Mouse (Mus musculus) stomach, embryonic 15.5 days (tissue): ENCODE measurements around the gene Dock2. TPM values are rescaled to one million over a fixed set of nuclear protein-coding genes. Genes with fewer than 3 reads are reported as not detected.

Experiments
- ATAC-seq: fragments of 200-750 bp; cut with Nextera tagmentation; 2 replicates; pipeline ENCODE4 v1.8.0; 2017; ENCODE audit warnings: low read depth, moderate number of reproducible peaks, moderate TSS enrichment; ENCODE audit not compliant: insufficient read depth, low FRiP score
- H3K27ac ChIP-seq: fragments of 300-500 bp; sonication (generic); 2 replicates; pipeline ENCODE4 v1.5.1; 2015; ENCODE audit warnings: mild to moderate bottlenecking, inconsistent platforms
- H3K27me3 ChIP-seq: fragments of 300-500 bp; sonication (generic); replicated peaks from 2 replicates; pipeline ENCODE4 v1.6.1; 2015; ENCODE audit warnings: inconsistent platforms
- H3K36me3 ChIP-seq: fragments of 300-500 bp; sonication (generic); 2 replicates; pipeline ENCODE4 v1.6.1; 2015; ENCODE audit warnings: inconsistent platforms
- H3K4me1 ChIP-seq: fragments of 300-500 bp; sonication (generic); 2 replicates; pipeline ENCODE4 v1.6.1; 2015; ENCODE audit warnings: inconsistent platforms
- H3K4me2 ChIP-seq: fragments of 300-500 bp; sonication (generic); 2 replicates; pipeline ENCODE4 v1.6.1; 2015; ENCODE audit warnings: mild to moderate bottlenecking, inconsistent platforms
- H3K4me3 ChIP-seq: fragments of 300-500 bp; sonication (generic); replicated peaks from 2 replicates; pipeline ENCODE4 v1.5.1; 2015; ENCODE audit warnings: inconsistent platforms
- H3K9ac ChIP-seq: fragments of 300-500 bp; sonication (generic); 2 replicates; pipeline ENCODE4 v1.6.1; 2015; ENCODE audit warnings: inconsistent platforms
- H3K9me3 ChIP-seq: fragments of 300-500 bp; sonication (generic); 2 replicates; pipeline ENCODE4 v1.6.1; 2016; ENCODE audit warnings: inconsistent platforms
- WGBS: fragments of 180-500 bp; shearing (Covaris S2); methylation state at CpG from one replicate; pipeline ENCODE4 v1.1.7; 2015; 5-methylcytosine and 5-hydroxymethylcytosine counted together
- polyA plus RNA-seq: library from polyadenylated mRNA; unstranded; fragments of >200 nt; fragmentation: Nextera tagmentation; extraction: Ambion mirVana; gene quantifications from 2 replicates; pipeline ENCODE4 v1.2.1, GENCODE M21; 2015

Gene Dock2
- polyA plus RNA-seq, 1 experiment from 2014 or later, result 2.4 TPM

DNA sequence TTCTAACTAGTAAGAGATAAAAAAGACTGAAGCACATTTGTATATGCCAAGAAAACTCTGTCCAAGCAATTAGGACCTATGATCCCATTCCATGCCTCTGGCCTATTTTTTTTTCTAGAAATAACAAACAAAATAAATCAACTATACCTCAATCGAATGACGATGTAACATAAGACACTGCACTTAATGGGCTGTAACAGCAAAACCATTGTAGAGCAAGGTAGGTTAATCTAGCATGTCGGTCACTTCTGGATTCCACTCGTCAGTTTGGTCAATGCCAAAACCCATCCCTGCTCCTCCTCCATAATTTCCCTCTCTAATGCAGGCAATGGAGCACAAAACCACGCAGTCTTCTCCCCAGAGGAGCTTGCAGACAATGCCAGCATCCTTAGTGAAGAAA, 70.3 kb downstream of the Dock2 start:
- Histone ChIP-seq H3K4me2 (no peak overlapping the region), H3K4me3 (no peak overlapping the region), H3K9ac (no peak overlapping the region), H3K4me1 (no peaks in the 10 kb centered on the region), H3K36me3 (no peaks in the 10 kb centered on the region), H3K9me3 (no peaks in the 10 kb centered on the region), H3K27me3 (no peaks in the 10 kb centered on the region), H3K27ac (no peak overlapping the region)
- no peak for ATAC-seq
- 76% methylated on average over 5 of the region's 5 CpGs for WGBS

DNA sequence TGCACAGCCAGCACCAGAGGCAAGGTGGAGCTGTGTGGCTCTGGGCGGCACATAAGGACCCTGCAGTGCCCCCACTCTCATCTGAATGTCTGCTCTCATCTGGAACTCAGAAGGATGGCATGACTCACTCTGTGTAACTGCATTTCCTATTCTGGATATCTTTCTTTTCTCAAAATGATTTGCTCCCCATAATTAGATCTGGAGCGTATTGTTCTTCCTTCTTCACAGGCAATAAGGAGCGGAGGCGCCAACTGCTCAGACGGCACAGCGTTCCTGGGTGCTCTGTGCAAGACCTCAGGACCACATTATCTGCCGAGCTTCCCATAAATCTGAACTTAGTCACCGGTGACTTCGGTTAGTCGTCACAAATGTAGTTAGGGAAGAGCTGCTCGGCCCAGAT, 75.4 kb downstream of the Dock2 start:
- no peak overlapping the region for H3K4me2 ChIP-seq
- ATAC-seq, result no peak

DNA sequence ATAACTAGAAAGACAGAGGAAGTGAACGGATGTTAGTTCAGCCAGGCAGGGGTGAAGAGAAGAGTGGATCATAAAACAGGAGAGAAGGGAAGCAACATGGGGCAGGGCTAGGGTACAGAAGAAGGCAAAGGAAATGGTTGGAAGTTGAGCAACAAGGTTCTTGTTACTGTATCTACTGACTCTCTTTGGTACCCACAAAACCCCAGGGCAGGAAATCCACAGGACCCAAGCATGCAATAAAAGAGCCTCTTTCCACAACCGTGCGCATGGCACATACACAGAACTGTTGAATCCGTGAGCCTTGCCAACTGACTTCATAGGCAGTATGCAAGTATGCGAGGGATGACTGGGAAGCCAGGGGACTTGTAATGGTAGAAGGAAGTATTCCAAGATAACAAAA, 76.3 kb downstream of the Dock2 start:
- no peaks in the 10 kb centered on the region for H3K9me3 ChIP-seq
- 82% methylated on average over 5 of the region's 5 CpGs for WGBS
- no peak overlapping the region for H3K4me2 ChIP-seq
- H3K9ac ChIP-seq, result no peak overlapping the region
- H3K27me3 ChIP-seq, result no peaks in the 10 kb centered on the region
- H3K27ac ChIP-seq, result no peak overlapping the region
- no peak for ATAC-seq
- H3K36me3 ChIP-seq, result no peaks in the 10 kb centered on the region
- no peaks in the 10 kb centered on the region for H3K4me1 ChIP-seq
- H3K4me3 ChIP-seq, result no peak overlapping the region

More for the DNA sequence above, 75.4 kb downstream of the Dock2 start:
- Histone ChIP-seq H3K9ac (no peak overlapping the region), H3K36me3 (no peaks in the 10 kb centered on the region), H3K4me3 (no peak overlapping the region), H3K4me1 (no peaks in the 10 kb centered on the region), H3K27ac (no peak overlapping the region), H3K9me3 (no peaks in the 10 kb centered on the region), H3K27me3 (no peaks in the 10 kb centered on the region)
- WGBS, result 81% methylated on average over 11 of the region's 11 CpGs

DNA sequence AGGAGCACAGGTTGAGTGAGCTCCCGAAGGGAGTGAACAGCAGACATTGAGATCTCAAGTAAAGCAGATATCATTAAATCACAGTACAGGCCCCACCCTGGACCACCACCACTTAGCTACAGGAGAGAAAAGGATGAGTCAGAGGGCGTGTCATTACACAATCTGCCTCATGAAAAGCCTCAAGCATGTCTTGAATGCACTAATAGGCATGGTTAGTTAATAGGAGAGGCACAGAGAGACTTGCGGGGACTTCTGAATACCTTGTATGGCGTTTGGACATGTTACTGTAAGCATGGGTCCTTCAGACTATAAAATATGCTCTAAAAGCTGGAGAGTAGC, 78.6 kb downstream of the Dock2 start:
- no peaks in the 10 kb centered on the region for H3K27me3 ChIP-seq
- H3K9me3 ChIP-seq, result no peaks in the 10 kb centered on the region
- ATAC-seq, result no peak
- no peak overlapping the region for H3K9ac ChIP-seq
- H3K36me3 ChIP-seq, result no peaks in the 10 kb centered on the region
- no peak overlapping the region for H3K4me3 ChIP-seq
- WGBS, result 75% methylated on average over 4 of the region's 4 CpGs
- H3K4me1 ChIP-seq, result no peaks in the 10 kb centered on the region
- H3K4me2 ChIP-seq, result no peak overlapping the region
- H3K27ac ChIP-seq, result no peak overlapping the region

DNA sequence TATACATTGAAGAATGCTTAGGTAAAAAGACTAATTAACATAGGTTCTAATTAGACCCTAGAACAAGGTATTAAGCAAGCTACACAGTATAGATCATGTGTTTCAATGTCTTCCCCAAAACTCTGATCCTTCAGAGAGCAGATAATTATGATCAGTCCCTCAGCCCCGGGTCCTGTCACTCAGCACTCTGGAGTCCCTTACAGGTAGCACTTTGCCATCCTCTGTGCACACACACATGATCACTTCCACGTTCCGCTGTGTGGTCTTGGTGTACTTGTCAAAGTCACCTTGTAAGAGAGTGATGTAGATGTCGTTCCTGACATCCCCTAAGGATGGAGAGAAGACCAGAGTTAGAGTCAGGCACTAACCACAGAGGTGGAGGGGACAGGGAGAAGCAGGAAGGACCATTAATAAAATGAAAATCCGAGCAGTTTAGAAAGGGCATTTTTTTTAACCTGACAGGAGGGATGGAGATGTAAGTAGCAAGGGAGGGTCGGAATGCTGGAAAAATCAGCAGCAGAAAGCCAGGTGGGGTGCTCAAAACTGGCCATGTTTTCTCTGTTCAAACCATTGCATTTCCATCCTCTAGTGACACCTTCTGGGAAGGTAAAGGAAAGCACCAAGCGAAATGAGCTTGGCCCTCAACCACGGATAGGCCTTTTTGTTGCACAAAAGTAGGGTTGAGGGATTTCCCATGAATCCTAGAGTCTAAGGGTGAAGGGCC, 79.1 kb downstream of the Dock2 start:
- H3K27me3 ChIP-seq, result no peaks in the 10 kb centered on the region
- ATAC-seq, result no peak
- H3K4me2 ChIP-seq, result no peak overlapping the region
- no peaks in the 10 kb centered on the region for H3K4me1 ChIP-seq
- WGBS, result 52% methylated on average over 8 of the region's 8 CpGs
- no peak overlapping the region for H3K27ac ChIP-seq
- H3K9me3 ChIP-seq, result no peaks in the 10 kb centered on the region
- H3K9ac ChIP-seq, result no peak overlapping the region
- no peaks in the 10 kb centered on the region for H3K36me3 ChIP-seq
- H3K4me3 ChIP-seq, result no peak overlapping the region

DNA sequence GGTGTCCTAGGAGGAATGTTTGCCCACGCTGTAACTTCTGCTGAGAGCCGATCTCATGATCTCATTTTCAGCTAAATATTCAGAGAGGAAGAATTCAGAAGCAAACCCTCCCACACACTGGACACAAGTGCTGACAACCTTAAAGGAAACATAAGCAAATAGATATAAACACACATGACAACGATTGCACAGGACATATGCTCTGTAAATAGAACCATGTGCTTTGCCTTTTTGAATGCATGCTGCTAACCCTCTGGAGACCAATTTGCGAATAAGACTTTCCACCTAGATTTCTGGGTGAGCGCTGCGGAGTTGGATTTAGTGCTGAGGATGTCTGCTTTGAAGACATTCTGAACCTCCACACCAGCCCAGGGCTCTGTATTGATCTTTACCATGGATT, 79.8 kb downstream of the Dock2 start:
- no peaks in the 10 kb centered on the region for H3K36me3 ChIP-seq
- no peaks in the 10 kb centered on the region for H3K27me3 ChIP-seq
- no peak overlapping the region for H3K9ac ChIP-seq
- 55% methylated on average over 6 of the region's 6 CpGs for WGBS
- H3K9me3 ChIP-seq, result no peaks in the 10 kb centered on the region
- ATAC-seq, result no peak
- H3K27ac ChIP-seq, result no peak overlapping the region
- no peak overlapping the region for H3K4me3 ChIP-seq
- H3K4me2 ChIP-seq, result no peak overlapping the region
- H3K4me1 ChIP-seq, result no peaks in the 10 kb centered on the region

DNA sequence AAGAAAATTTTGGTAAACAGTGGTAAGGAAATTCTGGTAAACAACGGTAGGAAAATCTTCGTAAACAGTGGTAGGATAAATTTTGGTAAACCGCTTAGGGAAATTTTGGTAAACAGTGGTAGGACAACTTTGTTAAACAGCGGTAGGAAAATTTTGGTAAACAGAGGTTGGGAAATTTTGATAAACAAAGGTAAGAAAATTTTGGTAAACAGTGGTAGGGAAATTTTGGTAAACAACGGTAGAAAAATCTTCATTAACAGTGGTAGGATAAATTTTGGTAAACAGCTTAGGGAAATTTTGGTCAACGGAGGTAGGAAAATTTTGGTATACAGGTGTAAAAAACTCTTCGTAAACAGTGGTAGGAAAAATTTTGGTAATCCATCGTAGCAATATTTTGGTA, 101.9 kb downstream of the Dock2 start:
- no peaks in the 10 kb centered on the region for H3K27me3 ChIP-seq
- ATAC-seq, result peak; percentile 39; the same call in 1 of the 2 replicates
- H3K4me3 ChIP-seq, result no peak overlapping the region
- WGBS, result 49% methylated on average over 8 of the region's 8 CpGs
- H3K9ac ChIP-seq, result no peak overlapping the region
- no peaks in the 10 kb centered on the region for H3K4me1 ChIP-seq
- H3K27ac ChIP-seq, result no peak overlapping the region
- no peaks in the 10 kb centered on the region for H3K9me3 ChIP-seq
- no peaks in the 10 kb centered on the region for H3K36me3 ChIP-seq
- H3K4me2 ChIP-seq, result no peak overlapping the region

DNA sequence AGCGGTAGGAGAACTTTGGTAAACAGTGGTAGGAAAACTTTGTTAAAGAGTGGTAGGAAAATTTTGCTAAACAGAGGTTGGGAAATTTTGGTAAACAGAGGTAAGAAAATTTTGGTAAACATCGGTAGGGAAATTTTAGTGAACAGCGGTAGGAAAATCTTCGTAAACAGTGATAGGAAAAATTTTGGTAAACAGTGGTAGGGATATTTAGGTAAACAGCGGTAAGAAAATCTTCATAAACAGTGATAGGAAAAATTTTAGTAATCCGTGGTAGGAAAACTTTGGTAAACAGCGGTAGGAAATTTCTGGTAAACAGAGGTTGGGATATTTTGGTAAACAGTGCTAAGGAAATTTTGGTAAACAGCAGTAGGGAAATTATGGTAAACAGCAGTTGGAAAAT, 239.1 kb downstream of the Dock2 start:
- Histone ChIP-seq H3K4me3 (no peak overlapping the region), H3K4me1 (no peaks in the 10 kb centered on the region), H3K36me3 (no peaks in the 10 kb centered on the region), H3K4me2 (no peak overlapping the region), H3K9me3 (no peaks in the 10 kb centered on the region), H3K27me3 (no peaks in the 10 kb centered on the region), H3K9ac (no peak overlapping the region), H3K27ac (no peak overlapping the region)
- ATAC-seq, result no peak
- WGBS, result 70% methylated on average over 7 of the region's 7 CpGs

DNA sequence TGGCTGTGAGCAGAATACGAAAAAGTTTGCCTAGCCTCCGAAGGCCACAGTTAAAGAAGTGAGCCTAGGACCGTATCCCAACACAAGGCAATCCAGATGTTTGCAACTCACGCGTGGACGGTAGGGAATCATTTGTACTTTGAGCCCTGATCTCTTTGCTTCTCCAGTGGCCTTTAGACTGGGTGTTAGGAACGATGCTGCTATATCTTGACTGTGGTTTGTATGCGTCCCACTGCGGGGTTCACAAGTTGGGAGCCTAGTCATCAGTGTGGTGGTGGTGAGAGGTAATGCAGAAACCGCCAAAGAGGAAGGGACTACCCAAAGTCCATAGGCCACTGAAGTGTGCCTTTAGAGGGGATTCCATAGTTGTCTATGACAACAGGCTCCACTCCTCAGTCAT, 251.6 kb downstream of the Dock2 start:
- Histone ChIP-seq H3K4me1 (no peaks in the 10 kb centered on the region), H3K27me3 (no peaks in the 10 kb centered on the region), H3K36me3 (no peaks in the 10 kb centered on the region), H3K4me2 (no peak overlapping the region), H3K9me3 (no peaks in the 10 kb centered on the region), H3K4me3 (no peak overlapping the region), H3K9ac (no peak overlapping the region), H3K27ac (no peak overlapping the region)
- WGBS, result 88% methylated on average over 10 of the region's 10 CpGs
- ATAC-seq, result no peak

DNA sequence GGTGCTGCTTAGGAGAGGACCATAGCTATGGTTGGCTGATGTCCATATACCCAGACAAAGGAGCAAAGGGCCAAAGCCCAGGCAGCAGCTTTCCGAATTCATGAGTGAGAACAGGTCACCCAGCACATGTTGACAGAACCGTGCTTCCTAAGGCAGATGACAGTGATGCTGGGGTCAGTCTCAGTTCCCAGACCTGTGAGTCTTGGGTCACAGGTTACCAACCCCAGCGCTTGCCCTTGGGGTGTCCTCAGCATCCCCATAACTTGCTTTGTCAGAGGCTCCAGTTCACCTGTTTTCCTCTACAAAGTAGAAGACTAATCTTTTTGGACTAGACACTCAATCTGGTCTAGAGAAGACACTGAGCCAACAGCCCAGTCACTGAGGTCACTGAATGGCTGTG, 252.7 kb downstream of the Dock2 start:
- WGBS, result 90% methylated on average over 3 of the region's 3 CpGs
- H3K4me2 ChIP-seq, result no peak overlapping the region
- H3K36me3 ChIP-seq, result no peaks in the 10 kb centered on the region
- no peaks in the 10 kb centered on the region for H3K4me1 ChIP-seq
- no peaks in the 10 kb centered on the region for H3K9me3 ChIP-seq
- H3K4me3 ChIP-seq, result no peak overlapping the region
- H3K27ac ChIP-seq, result no peak overlapping the region
- 0 out of 2 replicates have a peak, but pooled peaks have one; percentile 18 for ATAC-seq
- H3K9ac ChIP-seq, result no peak overlapping the region
- H3K27me3 ChIP-seq, result no peaks in the 10 kb centered on the region

DNA sequence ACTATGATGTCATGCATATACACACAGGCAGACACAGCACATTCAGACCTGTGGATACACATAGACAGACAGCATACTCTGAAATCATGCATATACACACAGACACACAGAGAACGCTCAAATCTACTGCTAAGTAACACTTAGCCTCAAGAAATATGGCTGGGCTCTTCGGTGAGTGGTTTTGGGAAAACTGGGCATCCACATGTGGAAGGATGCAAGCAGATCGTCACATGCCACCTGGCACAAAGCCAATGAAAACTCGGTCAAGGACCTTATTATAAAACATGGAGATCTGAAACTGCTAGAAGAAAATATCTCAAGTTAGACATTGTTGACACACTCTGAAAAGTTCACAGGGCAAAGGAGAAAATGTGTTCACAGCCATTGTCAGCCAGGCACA, 255.7 kb downstream of the Dock2 start:
- Histone ChIP-seq H3K27me3 (no peaks in the 10 kb centered on the region), H3K27ac (no peak overlapping the region), H3K4me3 (no peak overlapping the region), H3K4me1 (no peaks in the 10 kb centered on the region), H3K9ac (no peak overlapping the region), H3K4me2 (no peak overlapping the region), H3K36me3 (no peaks in the 10 kb centered on the region), H3K9me3 (no peaks in the 10 kb centered on the region)
- ATAC-seq, result no peak
- WGBS, result 80% methylated on average over 4 of the region's 4 CpGs

DNA sequence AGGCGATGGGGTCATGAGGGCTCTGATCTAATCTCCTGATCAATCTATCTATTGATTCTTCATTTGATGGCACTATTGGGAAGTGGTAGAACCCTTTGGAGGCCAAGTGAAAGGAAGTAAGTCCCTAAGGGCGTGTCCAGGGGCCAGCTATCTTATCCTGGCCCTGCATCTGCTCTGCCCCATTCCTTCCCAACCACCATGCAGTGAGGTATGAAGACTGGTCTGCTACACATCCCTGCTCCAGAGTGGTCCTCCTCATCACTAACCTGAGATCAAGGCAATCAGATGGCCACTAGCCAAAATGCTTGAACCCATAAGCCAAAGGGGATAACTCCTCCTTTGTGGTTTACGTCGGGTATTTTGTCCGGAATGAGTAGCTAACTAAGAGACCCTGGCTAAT, 256.5 kb downstream of the Dock2 start:
- Histone ChIP-seq H3K4me3 (no peak overlapping the region), H3K9me3 (no peaks in the 10 kb centered on the region), H3K4me2 (no peak overlapping the region), H3K27ac (no peak overlapping the region), H3K36me3 (no peaks in the 10 kb centered on the region), H3K9ac (no peak overlapping the region), H3K4me1 (no peaks in the 10 kb centered on the region), H3K27me3 (no peaks in the 10 kb centered on the region)
- 0 out of 2 replicates have a peak, but pooled peaks have one; percentile 47 for ATAC-seq
- WGBS, result 84% methylated on average over 5 of the region's 5 CpGs
